Mouse (Mus musculus) olfactory bulb, adult 2 months (tissue): ENCODE results near the gene Rora.

Source experiments
- CTCF ChIP-seq: fragments of 200-500 bp; IDR thresholded peaks from 2 replicates; pipeline ENCODE4 v1.5.1; 2012; ENCODE audit warnings: low read depth, mild to moderate bottlenecking, low read length, moderate library complexity; ENCODE audit not compliant: insufficient read depth
- POLR2A ChIP-seq: fragments of 200-500 bp; IDR thresholded peaks from 2 replicates; pipeline ENCODE4 v1.6.1; 2012; ENCODE audit warnings: mild to moderate bottlenecking, low read depth, low read length, moderate library complexity; ENCODE audit not compliant: insufficient read depth

- TF ChIP-seq CTCF (no peak), POLR2A (no peak)
These were observed 220.3 kb downstream of the Rora start for GRCm38 (mm10) chr9:68873838-68874237.
